Mouse (Mus musculus) heart, embryonic 13.5 days (tissue): ENCODE results near the gene Zmiz1. TPM values are rescaled to one million over a fixed set of nuclear protein-coding genes. Genes with fewer than 3 reads are reported as not detected.

Source experiments
- ATAC-seq: fragments of 200-750 bp; cut with Nextera tagmentation; 2 replicates; pipeline ENCODE4 v1.8.0; 2017; ENCODE audit warnings: moderate TSS enrichment; ENCODE audit not compliant: insufficient number of reproducible peaks, low FRiP score, low TSS enrichment; ENCODE audit errors: extremely low read depth
- H3K27ac ChIP-seq: fragments of 300-500 bp; sonication (generic); replicated peaks from 2 replicates; pipeline ENCODE4 v1.5.1; 2015; ENCODE audit warnings: moderate library complexity, mild to moderate bottlenecking, inconsistent platforms
- H3K27me3 ChIP-seq: fragments of 300-500 bp; sonication (generic); replicated peaks from 2 replicates; pipeline ENCODE4 v1.6.1; 2015; ENCODE audit warnings: mild to moderate bottlenecking, inconsistent platforms
- H3K36me3 ChIP-seq: fragments of 300-500 bp; sonication (generic); 2 replicates; pipeline ENCODE4 v1.6.1; 2015; ENCODE audit warnings: mild to moderate bottlenecking, inconsistent platforms
- H3K4me1 ChIP-seq: fragments of 300-500 bp; sonication (generic); 2 replicates; pipeline ENCODE4 v1.6.1; 2015; ENCODE audit warnings: inconsistent platforms
- H3K4me2 ChIP-seq: fragments of 300-500 bp; sonication (generic); 2 replicates; pipeline ENCODE4 v1.6.1; 2015; ENCODE audit warnings: inconsistent platforms, mild to moderate bottlenecking, moderate library complexity
- H3K4me3 ChIP-seq: fragments of 300-500 bp; sonication (generic); 2 replicates; pipeline ENCODE4 v1.5.1; 2015; ENCODE audit warnings: moderate library complexity, mild to moderate bottlenecking, inconsistent platforms
- H3K9ac ChIP-seq: fragments of 300-500 bp; sonication (generic); 2 replicates; pipeline ENCODE4 v1.6.1; 2015; ENCODE audit warnings: inconsistent platforms, mild to moderate bottlenecking, moderate library complexity
- H3K9me3 ChIP-seq: fragments of 300-500 bp; sonication (generic); 2 replicates; pipeline ENCODE4 v1.6.1; 2016; ENCODE audit warnings: inconsistent platforms
- WGBS: fragments of 180-500 bp; shearing (Covaris S2); methylation state at CpG from one replicate; pipeline ENCODE4 v1.1.7; 2015; ENCODE audit warnings: mixed read lengths; 5-methylcytosine and 5-hydroxymethylcytosine counted together
- polyA plus RNA-seq: library from polyadenylated mRNA; unstranded; fragments of >200 nt; fragmentation: Nextera tagmentation; extraction: Ambion mirVana; gene quantifications from 2 replicates; pipeline ENCODE4 v1.2.1, GENCODE M21; 2015

The Zmiz1 gene
- polyA plus RNA-seq, 1 experiment from 2014 or later: 25.7 TPM

DNA sequence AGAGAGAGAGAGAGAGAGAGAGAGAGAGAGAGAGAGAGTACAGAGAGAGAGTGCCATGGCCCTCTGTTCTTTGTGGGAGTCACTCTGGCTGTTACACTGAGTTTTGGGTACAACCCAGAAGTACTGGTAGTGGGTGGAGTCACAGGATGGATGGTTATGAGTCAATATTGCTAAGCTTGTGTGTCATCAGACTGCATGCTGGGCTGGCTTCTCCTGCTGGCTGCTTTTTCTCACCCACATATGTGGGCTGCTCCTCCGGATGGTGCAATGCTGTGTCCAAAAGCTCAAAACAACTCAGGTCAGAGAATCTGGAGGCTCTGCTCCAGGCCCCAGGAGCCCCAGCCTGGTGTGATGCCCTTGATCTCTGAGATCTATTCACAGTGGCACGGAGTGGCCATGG is 68.3 kb downstream of the Zmiz1 start:
- Histone ChIP-seq H3K4me2 (no peak overlapping the region), H3K9ac (no peak overlapping the region), H3K4me3 (no peak overlapping the region), H3K9me3 (no peaks in the 10 kb centered on the region), H3K27me3 (no peaks in the 10 kb centered on the region), H3K36me3 (peaks cover 5% of the 10 kb centered on the region), H3K27ac (0 out of 2 replicates have a peak overlapping the region, but pooled peaks have one; percentile 8), H3K4me1 (peaks cover 80% of the 10 kb centered on the region)
- ATAC-seq: no peak
- 51% methylated on average over 2 of the region's 2 CpGs for WGBS

DNA sequence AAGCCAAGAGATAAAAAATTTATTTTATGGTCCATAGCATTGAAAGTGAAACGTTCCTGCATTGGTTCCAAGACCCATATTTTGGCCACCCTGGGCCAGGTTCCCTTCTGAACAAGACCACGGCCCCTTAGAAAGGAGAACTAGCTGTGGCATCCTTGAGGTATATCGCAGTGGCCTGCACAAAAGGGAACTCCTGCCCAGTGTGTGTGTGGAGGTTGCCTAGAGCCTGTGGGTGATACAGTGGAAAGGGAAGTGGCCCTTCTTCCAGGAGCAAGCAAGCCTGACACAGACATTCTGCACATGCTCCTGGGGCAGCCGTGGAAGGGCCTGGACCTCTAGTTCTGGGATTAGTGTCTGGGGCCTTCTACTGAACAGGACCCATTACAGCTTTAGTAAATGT is 71.4 kb downstream of the Zmiz1 start:
- Histone ChIP-seq H3K27me3 (no peaks in the 10 kb centered on the region), H3K9ac (no peak overlapping the region), H3K36me3 (peaks cover 5% of the 10 kb centered on the region), H3K9me3 (no peaks in the 10 kb centered on the region), H3K4me1 (peaks cover 80% of the 10 kb centered on the region), H3K4me3 (no peak overlapping the region), H3K27ac (no peak overlapping the region; the same call in 1 of the 2 replicates), H3K4me2 (no peak overlapping the region)
- WGBS: 85% methylated on average over 4 of the region's 4 CpGs
- ATAC-seq: no peak

DNA sequence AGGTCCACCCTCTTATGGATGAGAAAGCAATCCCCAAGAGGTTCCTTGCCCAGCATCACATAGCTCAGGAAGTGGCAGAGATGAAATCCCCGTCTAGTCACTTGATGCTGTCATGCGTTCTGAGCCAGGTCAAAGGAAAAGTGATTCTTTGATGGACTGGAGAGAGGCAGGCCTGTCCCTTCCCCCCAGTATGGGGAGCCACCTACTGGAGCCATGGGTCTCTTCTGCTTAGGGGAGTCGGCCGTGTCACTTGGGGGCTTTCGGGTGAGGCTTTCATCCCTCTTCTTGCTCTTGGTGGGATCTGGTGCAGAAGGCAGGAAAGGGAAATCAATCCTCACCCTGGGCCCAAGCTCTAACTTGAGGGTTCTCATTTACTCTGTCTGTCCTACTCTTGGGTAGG is 71.8 kb downstream of the Zmiz1 start:
- 65% methylated on average over 5 of the region's 5 CpGs for WGBS
- Histone ChIP-seq H3K27me3 (no peaks in the 10 kb centered on the region), H3K9me3 (no peaks in the 10 kb centered on the region), H3K4me2 (no peak overlapping the region), H3K27ac (no peak overlapping the region; the same call in 1 of the 2 replicates), H3K4me3 (no peak overlapping the region), H3K9ac (no peak overlapping the region), H3K36me3 (peaks cover 9% of the 10 kb centered on the region), H3K4me1 (peaks cover 80% of the 10 kb centered on the region)
- ATAC-seq: no peak

DNA sequence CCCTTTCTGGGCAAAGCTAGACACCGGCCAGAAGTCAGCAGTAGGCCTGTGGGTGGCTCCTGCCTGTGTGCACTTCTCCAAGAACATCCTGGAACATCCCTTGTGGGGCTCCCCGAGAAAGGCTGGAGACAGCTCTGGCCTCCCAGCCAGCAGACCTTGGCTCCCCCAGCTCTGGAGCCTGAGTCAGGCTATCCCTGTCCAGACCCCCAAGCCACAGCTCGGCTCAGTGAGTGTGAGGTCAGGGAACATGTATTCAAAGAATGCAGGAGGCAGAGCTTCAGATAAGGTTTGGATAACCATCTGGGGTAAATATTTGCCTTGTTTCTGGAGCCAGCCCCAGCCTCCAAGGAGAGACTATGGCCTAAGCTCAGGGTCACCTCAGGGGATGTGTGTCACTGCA is 74.0 kb downstream of the Zmiz1 start:
- no peak for ATAC-seq
- peak overlapping the region; percentile 70 for H3K9ac ChIP-seq
- no peak overlapping the region for H3K4me2 ChIP-seq
- H3K4me3 ChIP-seq: no peak overlapping the region
- no peaks in the 10 kb centered on the region for H3K27me3 ChIP-seq
- H3K36me3 ChIP-seq: peaks cover 26% of the 10 kb centered on the region
- no peaks in the 10 kb centered on the region for H3K9me3 ChIP-seq
- H3K4me1 ChIP-seq: peaks cover 79% of the 10 kb centered on the region
- 27% methylated on average over 3 of the region's 3 CpGs for WGBS
- peak overlapping the region; percentile 76 for H3K27ac ChIP-seq

DNA sequence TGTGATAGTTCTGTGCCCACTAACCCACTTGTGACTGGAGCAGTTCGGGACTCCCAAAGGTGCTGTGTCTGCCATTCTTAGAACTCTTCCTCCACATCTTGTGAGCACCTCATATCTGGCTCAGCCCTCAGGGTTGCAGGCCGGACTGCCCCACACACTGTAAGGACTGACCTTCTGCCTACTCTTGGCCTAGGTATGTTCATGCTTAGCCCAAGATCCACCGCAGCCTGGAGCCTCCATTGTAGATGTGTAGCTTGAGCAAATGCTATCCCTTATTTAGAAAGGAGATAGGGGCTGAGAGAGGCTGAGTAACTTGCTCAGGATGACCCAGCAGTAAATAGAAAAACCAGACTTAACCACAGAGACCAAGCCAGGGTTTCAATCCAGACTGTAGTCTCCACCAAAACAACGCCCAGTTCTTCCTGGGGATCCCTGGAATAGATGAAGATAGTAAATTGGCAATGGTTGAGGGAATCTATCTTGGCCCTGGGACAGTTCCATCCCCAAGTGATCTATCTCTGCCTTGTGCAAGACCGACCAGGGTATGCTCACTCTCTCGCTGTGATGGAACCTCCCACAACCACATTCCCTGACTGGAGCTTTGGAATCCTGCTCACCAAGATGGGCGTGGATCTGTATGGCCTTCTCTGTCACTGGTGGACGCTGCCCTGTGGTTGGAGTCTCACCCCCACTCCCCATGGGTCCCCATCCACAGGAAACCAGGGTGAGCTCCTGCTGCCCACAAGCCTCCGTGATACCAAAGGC is 74.8 kb downstream of the Zmiz1 start:
- 54% methylated on average over 9 of the region's 9 CpGs for whole genome bisulfite sequencing
- H3K36me3 ChIP-seq: peaks cover 34% of the 10 kb centered on the region
- no peak for ATAC-seq
- H3K4me3 ChIP-seq: no peak overlapping the region
- no peak overlapping the region for H3K4me2 ChIP-seq
- peaks cover 87% of the 10 kb centered on the region for H3K4me1 ChIP-seq
- peak overlapping the region; percentile 76 for H3K27ac ChIP-seq
- peak overlapping the region; percentile 37; the same call in 1 of the 2 replicates for H3K9ac ChIP-seq
- no peaks in the 10 kb centered on the region for H3K9me3 ChIP-seq
- H3K27me3 ChIP-seq: no peaks in the 10 kb centered on the region

DNA sequence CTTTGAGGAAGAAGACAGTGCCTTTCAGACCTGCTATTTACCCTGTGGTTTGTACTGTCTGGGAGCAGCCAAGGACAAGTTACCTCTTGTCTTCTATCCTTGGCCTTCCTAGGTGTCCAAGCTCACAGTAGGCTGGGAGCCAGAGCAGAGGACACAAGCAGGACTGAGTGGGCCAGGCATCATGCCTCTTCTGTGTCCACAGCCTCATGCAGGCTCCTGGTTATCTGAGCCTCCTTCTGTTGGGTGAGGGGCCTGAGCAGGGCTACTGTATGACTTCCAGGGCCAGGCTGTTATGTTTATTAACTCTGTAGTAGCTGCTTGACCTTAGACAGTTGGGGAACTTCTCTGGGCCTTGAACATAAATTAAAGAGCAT is 75.4 kb downstream of the Zmiz1 start:
- no peak for ATAC-seq
- H3K36me3 ChIP-seq: peaks cover 35% of the 10 kb centered on the region

DNA sequence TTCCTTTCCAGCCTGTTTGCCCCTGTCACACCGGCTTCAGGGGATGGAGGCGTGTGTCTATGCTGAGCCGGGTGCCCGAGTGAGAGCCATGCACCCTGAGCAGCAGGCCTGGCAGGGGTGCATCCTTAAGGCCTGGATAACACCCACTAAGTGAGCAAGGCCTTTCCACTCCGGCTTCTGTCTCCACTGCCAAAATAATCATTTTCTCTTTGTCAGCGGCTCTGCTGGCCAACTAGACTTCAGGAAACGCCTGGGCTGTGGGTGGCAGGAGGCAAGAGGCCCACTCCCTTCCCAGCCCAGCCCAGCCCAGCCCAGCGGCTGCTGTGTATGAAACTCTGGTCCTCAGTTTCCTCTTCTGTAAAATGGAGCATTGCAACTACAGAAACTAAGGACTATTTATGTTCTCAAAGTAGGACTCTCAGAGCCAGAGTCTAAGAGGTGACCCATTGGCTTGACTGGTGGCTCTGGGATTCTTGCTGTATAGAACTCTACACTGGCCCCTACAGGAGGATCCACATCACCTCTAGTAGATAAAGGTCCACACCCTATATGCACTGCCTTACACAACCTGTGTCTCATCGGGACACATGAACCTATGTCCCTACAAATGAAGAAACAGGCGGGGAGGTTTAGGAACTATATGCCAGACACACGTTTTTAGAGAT is 76.1 kb downstream of the Zmiz1 start:
- H3K9ac ChIP-seq: 0 out of 2 replicates have a peak overlapping the region, but pooled peaks have one; percentile 37
- no peaks in the 10 kb centered on the region for H3K9me3 ChIP-seq
- WGBS: 54% methylated on average over 11 of the region's 11 CpGs
- H3K36me3 ChIP-seq: peaks cover 39% of the 10 kb centered on the region
- no peak overlapping the region for H3K4me3 ChIP-seq
- no peaks in the 10 kb centered on the region for H3K27me3 ChIP-seq
- H3K4me2 ChIP-seq: no peak overlapping the region
- peak overlapping the region; percentile 76 for H3K27ac ChIP-seq
- H3K4me1 ChIP-seq: peaks cover 97% of the 10 kb centered on the region
- ATAC-seq: 0 out of 2 replicates have a peak, but pooled peaks have one; percentile 23

More for the DNA sequence above, 75.4 kb downstream of the Zmiz1 start:
- H3K27ac ChIP-seq: peak overlapping the region; percentile 76
- peaks cover 91% of the 10 kb centered on the region for H3K4me1 ChIP-seq
- H3K4me2 ChIP-seq: no peak overlapping the region
- H3K4me3 ChIP-seq: no peak overlapping the region
- no peaks in the 10 kb centered on the region for H3K9me3 ChIP-seq
- H3K27me3 ChIP-seq: no peaks in the 10 kb centered on the region
- H3K9ac ChIP-seq: peak overlapping the region; percentile 37; the same call in 1 of the 2 replicates

DNA sequence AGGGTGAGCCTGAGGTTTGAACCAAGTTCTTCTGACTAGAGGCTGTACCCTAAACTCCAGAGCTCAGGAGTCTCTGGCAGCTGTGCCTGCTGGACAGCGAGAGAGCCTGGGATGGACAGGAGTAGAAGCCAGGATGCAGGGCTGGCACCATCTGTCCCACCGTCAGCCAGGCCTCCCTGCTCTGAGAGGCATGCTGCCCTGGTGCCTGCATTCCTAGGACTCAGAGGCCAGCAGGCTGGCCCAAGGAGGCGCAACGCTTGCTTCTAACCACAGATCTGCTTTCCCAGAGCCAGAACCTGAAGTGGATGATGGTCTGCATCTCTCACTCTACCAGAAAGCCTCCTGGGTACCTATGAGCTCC is 76.6 kb downstream of the Zmiz1 start:
- H3K4me3 ChIP-seq: no peak overlapping the region
- H3K4me1 ChIP-seq: peaks cover 97% of the 10 kb centered on the region
- no peaks in the 10 kb centered on the region for H3K27me3 ChIP-seq
- H3K9ac ChIP-seq: no peak overlapping the region; the same call in 1 of the 2 replicates
- ATAC-seq: no peak
- H3K9me3 ChIP-seq: no peaks in the 10 kb centered on the region
- no peak overlapping the region for H3K4me2 ChIP-seq
- H3K27ac ChIP-seq: no peak overlapping the region
- WGBS: 71% methylated on average over 4 of the region's 4 CpGs
- peaks cover 44% of the 10 kb centered on the region for H3K36me3 ChIP-seq

DNA sequence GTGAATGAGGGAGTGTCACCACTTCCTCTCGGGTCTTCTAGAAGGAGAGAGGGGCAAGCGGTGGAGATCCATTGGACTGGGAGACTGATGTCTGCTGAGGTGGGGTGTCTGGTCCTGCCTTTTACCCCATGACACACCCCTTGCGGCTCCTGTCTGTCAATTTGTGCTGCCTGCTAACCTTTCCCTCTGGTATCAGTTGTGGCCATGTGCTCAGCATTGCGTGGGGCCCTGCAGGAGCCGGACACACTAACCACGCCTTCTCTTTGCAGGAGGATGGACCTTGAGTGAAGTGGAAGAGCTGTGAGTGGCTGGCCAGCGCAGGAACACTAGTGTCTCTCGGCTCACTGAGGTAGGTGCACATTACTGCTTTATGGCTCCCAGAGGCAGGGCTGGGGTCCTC is 77.5 kb downstream of the Zmiz1 start:
- Histone ChIP-seq H3K27ac (no peak overlapping the region), H3K4me1 (peaks cover 97% of the 10 kb centered on the region)
- no peak for ATAC-seq

DNA sequence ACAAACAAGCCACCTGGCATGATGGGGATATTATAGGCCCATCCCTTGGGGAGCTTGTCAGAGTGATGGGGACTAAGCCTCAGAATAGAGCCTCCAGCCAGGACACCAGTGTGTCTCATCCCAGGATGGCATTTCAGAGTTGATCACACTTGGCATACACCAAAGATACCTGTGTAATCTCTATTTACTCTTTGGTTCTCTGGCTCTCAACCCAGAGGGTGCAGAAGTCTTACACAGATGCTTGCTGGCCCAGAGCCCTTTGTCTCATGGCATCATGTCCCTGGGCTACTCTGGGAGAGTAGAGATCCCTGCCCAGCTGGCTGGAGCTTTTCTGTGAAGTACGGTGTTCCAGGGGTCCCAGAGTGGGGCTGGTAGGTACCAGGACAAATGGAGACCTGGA is 78.4 kb downstream of the Zmiz1 start:
- 100% methylated on average over 1 of the region's 1 CpGs for WGBS
- Histone ChIP-seq H3K27ac (no peak overlapping the region), H3K9ac (no peak overlapping the region), H3K4me1 (peaks cover 97% of the 10 kb centered on the region), H3K4me3 (no peak overlapping the region), H3K9me3 (no peaks in the 10 kb centered on the region), H3K36me3 (peaks cover 51% of the 10 kb centered on the region), H3K27me3 (no peaks in the 10 kb centered on the region), H3K4me2 (no peak overlapping the region)
- ATAC-seq: no peak

More for the DNA sequence above, 77.5 kb downstream of the Zmiz1 start:
- WGBS: 62% methylated on average over 8 of the region's 8 CpGs
- Histone ChIP-seq H3K4me3 (no peak overlapping the region), H3K27me3 (no peaks in the 10 kb centered on the region), H3K36me3 (peaks cover 51% of the 10 kb centered on the region), H3K4me2 (no peak overlapping the region), H3K9me3 (no peaks in the 10 kb centered on the region), H3K9ac (no peak overlapping the region)

DNA sequence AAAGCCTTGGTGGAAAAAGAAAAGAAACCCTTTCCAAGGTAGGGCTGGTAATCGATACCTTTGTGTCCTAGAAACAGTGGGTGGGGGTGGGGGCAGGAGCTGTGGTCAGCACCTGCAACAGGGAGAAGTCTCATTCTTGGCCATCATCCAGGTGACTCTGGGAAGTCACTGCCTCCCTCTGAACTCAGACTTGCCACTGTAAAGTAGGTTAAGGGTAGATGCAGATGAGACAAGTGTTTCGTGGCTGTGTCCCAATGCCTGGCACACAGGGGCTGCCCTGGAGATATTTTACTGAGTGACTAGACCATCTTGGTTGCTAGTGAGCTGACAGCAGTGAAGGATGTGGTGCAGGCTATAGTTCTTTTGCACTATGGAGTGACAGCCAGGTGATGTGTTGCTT is 79.5 kb downstream of the Zmiz1 start:
- peaks cover 90% of the 10 kb centered on the region for H3K4me1 ChIP-seq
- no peaks in the 10 kb centered on the region for H3K9me3 ChIP-seq
- H3K9ac ChIP-seq: no peak overlapping the region
- H3K36me3 ChIP-seq: peaks cover 55% of the 10 kb centered on the region
- no peak overlapping the region for H3K27ac ChIP-seq
- H3K4me2 ChIP-seq: no peak overlapping the region
- H3K27me3 ChIP-seq: no peaks in the 10 kb centered on the region
- no peak for ATAC-seq
- no peak overlapping the region for H3K4me3 ChIP-seq
- WGBS: 74% methylated on average over 2 of the region's 2 CpGs
